Mouse (Mus musculus) cortical plate, adult 2 months (tissue): Measurements from ENCODE around the gene Fbxl17.

Experiments
- CTCF ChIP-seq: fragments of 200-500 bp; IDR thresholded peaks from 2 replicates; pipeline ENCODE4 v1.5.1; 2011; ENCODE audit warnings: mild to moderate bottlenecking, control low read depth, low read length; ENCODE audit not compliant: insufficient read depth; ENCODE audit errors: extremely low read depth
- POLR2A ChIP-seq: fragments of 200-500 bp; IDR thresholded peaks from 2 replicates; pipeline ENCODE4 v1.6.1; 2011; ENCODE audit warnings: mild to moderate bottlenecking, low read length, control low read depth; ENCODE audit not compliant: insufficient read depth; ENCODE audit errors: extremely low read depth

DNA sequence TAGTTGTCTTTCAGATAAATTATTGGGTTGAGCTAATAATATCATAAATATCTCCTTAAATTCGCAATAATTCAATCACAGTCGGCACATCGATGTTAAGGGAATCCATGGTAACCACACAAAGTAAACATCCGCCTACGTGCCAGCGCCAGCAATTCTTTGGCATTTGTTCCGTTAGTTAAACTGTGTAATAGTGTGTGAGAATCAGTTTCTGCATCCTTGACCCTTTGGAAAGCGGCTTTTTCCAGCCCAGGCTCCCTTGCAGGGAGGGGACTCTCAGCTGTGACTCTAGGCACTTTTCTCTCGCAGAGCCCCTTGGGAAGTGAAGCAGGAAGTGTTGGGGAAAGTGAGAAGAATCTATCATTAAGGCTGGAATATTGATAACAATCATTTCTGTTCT, 314.3 kb downstream of the Fbxl17 start:
- TF ChIP-seq CTCF (no peak), POLR2A (no peak)
